Mouse (Mus musculus) limb, embryonic 12.5 days (tissue): ENCODE data around the gene Spata2. TPM values are rescaled to one million over a fixed set of nuclear protein-coding genes. Genes with fewer than 3 reads are reported as not detected.

Source experiments
- ATAC-seq: fragments of 200-750 bp; cut with Nextera tagmentation; 2 replicates; pipeline ENCODE4 v1.8.0; 2017; ENCODE audit warnings: low read depth, moderate TSS enrichment; ENCODE audit not compliant: insufficient number of reproducible peaks, insufficient read depth, low FRiP score, low TSS enrichment
- H3K27ac ChIP-seq: fragments of 300-500 bp; sonication (generic); 2 replicates; pipeline ENCODE4 v1.5.1; 2016; ENCODE audit warnings: mild to moderate bottlenecking, moderate library complexity
- H3K27me3 ChIP-seq: fragments of 300-500 bp; sonication (generic); 2 replicates; pipeline ENCODE4 v1.6.1; 2016; ENCODE audit warnings: mild to moderate bottlenecking, moderate library complexity
- H3K36me3 ChIP-seq: fragments of 300-500 bp; sonication (generic); 2 replicates; pipeline ENCODE4 v1.6.1; 2016; ENCODE audit warnings: mild to moderate bottlenecking, moderate library complexity
- H3K4me1 ChIP-seq: fragments of 300-500 bp; sonication (generic); replicated peaks from 2 replicates; pipeline ENCODE4 v1.6.1; 2016
- H3K4me2 ChIP-seq: fragments of 300-500 bp; sonication (generic); 2 replicates; pipeline ENCODE4 v1.6.1; 2016; ENCODE audit warnings: mild to moderate bottlenecking, moderate library complexity
- H3K4me3 ChIP-seq: fragments of 300-500 bp; sonication (generic); replicated peaks from 2 replicates; pipeline ENCODE4 v1.5.1; 2016; ENCODE audit warnings: mild to moderate bottlenecking
- H3K9ac ChIP-seq: fragments of 300-500 bp; sonication (generic); replicated peaks from 2 replicates; pipeline ENCODE4 v1.6.1; 2016; ENCODE audit warnings: mild to moderate bottlenecking, moderate library complexity
- H3K9me3 ChIP-seq: fragments of 300-500 bp; sonication (generic); 2 replicates; pipeline ENCODE4 v1.6.1; 2016; ENCODE audit warnings: mild to moderate bottlenecking, moderate library complexity
- WGBS: fragments of 180-500 bp; shearing (Covaris S2); methylation state at CpG from one replicate; pipeline ENCODE4 v1.1.7; 2016; 5-methylcytosine and 5-hydroxymethylcytosine counted together
- polyA plus RNA-seq: library from polyadenylated mRNA; unstranded; fragments of >200 nt; fragmentation: Nextera tagmentation; extraction: Ambion mirVana; gene quantifications from 2 replicates; pipeline ENCODE4 v1.2.1, GENCODE M21; 2016

The Spata2 gene
- polyA plus RNA-seq, 1 experiment from 2014 or later: 14.9 TPM

DNA sequence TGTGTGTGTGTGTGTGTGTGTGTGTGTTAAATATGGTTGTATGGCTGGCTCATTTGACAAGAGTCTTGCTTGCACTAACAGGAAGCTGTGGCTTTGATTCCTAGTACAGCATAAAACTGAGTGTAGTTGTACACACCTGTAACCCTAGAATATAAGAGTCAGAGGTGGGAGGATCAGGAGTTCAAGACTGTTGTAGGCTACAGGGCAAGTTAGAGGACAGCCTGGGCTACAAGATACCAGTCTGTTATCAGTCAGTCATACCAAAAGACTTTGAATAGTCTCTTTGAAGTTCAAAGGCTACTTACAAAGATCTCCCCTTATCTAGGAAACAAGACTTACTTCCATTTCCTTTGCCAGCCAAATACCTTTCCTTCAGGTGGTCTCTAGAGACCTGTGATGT, 41.2 kb upstream of the Spata2 start:
- Histone ChIP-seq H3K4me2 (no peak overlapping the region), H3K9ac (no peak overlapping the region), H3K4me1 (peaks cover 14% of the 10 kb centered on the region), H3K36me3 (no peaks in the 10 kb centered on the region), H3K4me3 (no peak overlapping the region), H3K27ac (no peak overlapping the region), H3K9me3 (no peaks in the 10 kb centered on the region), H3K27me3 (peaks cover 32% of the 10 kb centered on the region)
- no peak for ATAC-seq

DNA sequence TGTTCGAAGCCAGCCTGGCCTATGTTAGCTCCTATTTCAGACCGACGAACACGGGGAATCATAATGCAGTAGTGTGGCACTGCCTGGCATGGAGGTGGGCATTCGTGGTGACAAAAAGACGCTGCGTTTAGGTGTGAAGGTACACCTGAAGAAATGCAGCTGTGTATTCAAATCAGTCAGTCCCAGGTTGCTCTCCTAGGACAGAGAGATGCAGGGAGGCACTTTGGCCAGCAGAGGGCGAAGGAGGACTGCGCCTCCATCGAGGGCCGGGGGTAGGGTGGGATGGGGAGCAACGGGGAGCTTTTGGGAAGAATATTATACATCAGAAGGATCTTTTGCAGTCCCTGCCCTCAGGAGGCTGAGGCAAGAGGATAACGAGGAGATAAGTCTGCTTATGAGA, 39.4 kb upstream of the Spata2 start:
- ATAC-seq: no peak
- Histone ChIP-seq H3K27me3 (peaks cover 24% of the 10 kb centered on the region), H3K4me3 (no peak overlapping the region), H3K4me2 (no peak overlapping the region), H3K27ac (no peak overlapping the region), H3K36me3 (no peaks in the 10 kb centered on the region), H3K4me1 (peaks cover 7% of the 10 kb centered on the region), H3K9ac (no peak overlapping the region), H3K9me3 (no peaks in the 10 kb centered on the region)
- WGBS: 21% methylated on average over 13 of the region's 13 CpGs

DNA sequence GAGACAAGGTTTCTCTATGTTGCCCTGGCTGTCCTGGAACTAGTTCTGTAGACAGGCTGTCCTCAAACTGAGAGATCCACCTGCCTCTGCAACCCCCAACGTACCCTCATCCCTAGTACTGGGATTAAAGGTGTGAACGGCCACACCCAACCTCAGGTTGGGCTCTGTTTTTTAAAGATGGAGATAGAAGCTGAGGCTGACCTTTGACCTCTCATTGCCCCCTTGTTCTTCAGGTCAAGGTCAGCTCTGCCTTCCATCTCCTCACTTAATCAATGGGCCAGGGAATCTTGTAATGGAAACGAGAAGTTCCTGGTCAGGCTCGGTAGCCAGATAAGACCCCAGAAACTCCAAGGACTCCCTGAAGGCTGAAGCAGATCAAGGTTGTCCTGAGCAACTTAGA, 37.8 kb upstream of the Spata2 start:
- H3K9ac ChIP-seq: no peak overlapping the region
- ATAC-seq: no peak
- 0 out of 2 replicates have a peak, but pooled peaks cover 4% of the 10 kb centered on the region for H3K4me1 ChIP-seq
- peaks cover 10% of the 10 kb centered on the region for H3K27me3 ChIP-seq
- no peak overlapping the region for H3K4me3 ChIP-seq
- no peak overlapping the region for H3K4me2 ChIP-seq
- no peaks in the 10 kb centered on the region for H3K9me3 ChIP-seq
- no peaks in the 10 kb centered on the region for H3K36me3 ChIP-seq
- 65% methylated on average over 4 of the region's 4 CpGs for WGBS
- no peak overlapping the region for H3K27ac ChIP-seq

DNA sequence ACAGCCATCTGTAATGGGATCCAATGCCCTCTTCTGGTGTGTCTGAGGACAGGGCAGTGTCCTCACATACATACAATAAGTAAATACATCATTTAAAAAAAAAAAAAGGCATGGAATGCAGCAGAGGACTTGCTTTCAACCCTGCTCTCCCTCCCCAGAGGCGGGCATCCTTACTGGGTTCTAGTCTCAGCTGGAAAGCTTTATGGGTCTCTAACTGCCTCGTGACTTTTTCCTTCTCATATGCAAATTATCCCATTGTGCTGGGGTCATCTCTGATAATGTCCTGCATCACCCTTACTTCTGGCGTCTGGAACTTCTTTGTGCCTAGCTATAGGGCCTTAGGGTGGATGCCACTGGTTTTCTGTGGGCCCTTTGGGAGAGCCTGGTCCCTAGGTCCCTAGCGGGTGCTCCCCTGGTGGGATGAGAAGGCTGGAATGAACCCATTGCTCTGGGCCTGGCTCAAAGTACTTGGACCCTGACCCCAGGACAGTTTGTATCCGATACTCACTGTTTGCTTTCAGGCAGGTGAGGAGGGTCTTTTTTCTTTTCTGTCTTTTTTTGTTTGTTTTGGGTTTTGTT, 37.3 kb upstream of the Spata2 start:
- Histone ChIP-seq H3K4me3 (no peak overlapping the region), H3K27ac (no peak overlapping the region), H3K4me1 (0 out of 2 replicates have a peak, but pooled peaks cover 4% of the 10 kb centered on the region), H3K36me3 (no peaks in the 10 kb centered on the region), H3K4me2 (no peak overlapping the region), H3K27me3 (peaks cover 7% of the 10 kb centered on the region), H3K9me3 (no peaks in the 10 kb centered on the region), H3K9ac (no peak overlapping the region)
- 47% methylated on average over 5 of the region's 5 CpGs for WGBS
- ATAC-seq: no peak

DNA sequence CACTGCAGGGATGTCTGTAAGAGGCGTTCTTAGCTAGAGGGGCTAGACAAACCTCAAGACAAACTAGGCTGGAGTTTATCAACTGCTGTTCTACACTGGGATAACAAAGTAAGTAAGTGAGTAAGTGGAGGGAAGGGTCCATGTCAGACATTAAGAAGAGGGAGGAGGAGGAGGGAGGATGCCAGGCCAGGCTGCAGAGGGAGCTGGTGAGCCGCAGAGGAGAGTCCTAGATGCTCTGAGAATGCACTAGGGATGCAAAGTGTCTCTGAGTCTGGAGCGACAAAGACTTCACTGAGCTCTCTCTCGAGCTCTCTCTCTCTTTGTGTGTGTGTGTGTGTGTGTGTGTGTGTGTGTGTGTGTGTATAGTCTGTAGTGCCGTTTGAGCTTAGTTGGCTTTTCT, 35.6 kb upstream of the Spata2 start:
- Histone ChIP-seq H3K27me3 (no peaks in the 10 kb centered on the region), H3K4me2 (no peak overlapping the region), H3K36me3 (no peaks in the 10 kb centered on the region), H3K4me1 (0 out of 2 replicates have a peak, but pooled peaks cover 4% of the 10 kb centered on the region), H3K9me3 (no peaks in the 10 kb centered on the region), H3K4me3 (no peak overlapping the region), H3K27ac (no peak overlapping the region), H3K9ac (no peak overlapping the region)
- no peak for ATAC-seq
- WGBS: 13% methylated on average over 5 of the region's 5 CpGs

DNA sequence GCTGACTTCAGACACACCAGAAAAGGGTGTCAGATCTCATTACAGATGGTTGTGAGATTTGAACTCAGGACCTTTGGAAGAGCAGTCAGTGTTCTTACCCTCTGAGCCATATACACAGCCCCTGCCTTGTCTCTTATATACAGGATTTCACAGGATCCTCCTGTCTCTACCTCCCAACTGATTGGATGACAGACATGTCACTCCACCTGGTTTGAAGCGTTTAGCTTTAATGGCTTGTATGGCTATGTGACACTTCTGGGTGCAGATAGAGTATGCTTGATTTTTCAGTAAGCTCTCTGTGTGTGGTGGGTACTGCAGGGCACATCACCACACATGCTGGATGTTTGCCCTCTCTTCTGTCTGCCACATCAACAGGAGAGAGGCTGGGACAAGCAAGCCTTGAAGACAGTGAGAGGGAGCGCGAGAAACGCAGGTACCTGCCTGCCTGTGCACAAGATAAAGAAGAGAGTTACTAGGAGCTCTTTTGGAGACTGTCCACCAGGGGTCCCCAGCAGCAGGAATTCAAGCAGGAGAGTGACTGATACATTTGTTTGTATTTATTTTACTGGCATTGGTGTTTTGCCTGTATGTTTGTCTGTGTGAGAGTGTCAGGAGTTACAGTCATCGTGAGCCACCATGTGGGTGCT, 27.0 kb upstream of the Spata2 start:
- no peak overlapping the region for H3K27ac ChIP-seq
- no peak for ATAC-seq
- H3K4me1 ChIP-seq: no peaks in the 10 kb centered on the region
- H3K9me3 ChIP-seq: no peaks in the 10 kb centered on the region
- no peak overlapping the region for H3K9ac ChIP-seq
- H3K36me3 ChIP-seq: peaks cover 53% of the 10 kb centered on the region
- H3K4me2 ChIP-seq: no peak overlapping the region
- 72% methylated on average over 5 of the region's 5 CpGs for WGBS
- no peak overlapping the region for H3K4me3 ChIP-seq
- H3K27me3 ChIP-seq: no peaks in the 10 kb centered on the region

DNA sequence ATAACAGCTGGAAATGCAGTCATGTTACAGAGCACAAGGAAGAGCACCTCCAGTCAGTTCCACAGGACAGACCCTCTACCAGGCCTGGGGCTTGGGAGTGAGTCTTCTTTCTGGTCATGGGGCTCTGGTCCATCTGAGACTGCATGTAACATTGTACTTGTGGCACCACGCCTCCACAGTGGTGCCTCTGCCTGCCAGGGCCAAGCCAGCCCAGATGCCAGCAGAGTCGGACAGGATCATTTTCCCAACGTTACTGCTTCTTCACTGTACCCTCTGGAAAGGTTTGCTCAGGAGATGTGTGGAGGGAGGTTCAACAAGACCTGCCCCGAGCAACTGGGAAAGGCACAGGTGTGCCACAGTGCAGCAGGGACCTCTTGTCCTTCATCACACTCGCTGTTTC, 23.0 kb upstream of the Spata2 start:
- WGBS: 90% methylated on average over 5 of the region's 5 CpGs
- Histone ChIP-seq H3K9me3 (no peaks in the 10 kb centered on the region), H3K9ac (no peak overlapping the region), H3K27ac (no peak overlapping the region), H3K4me2 (no peak overlapping the region), H3K4me3 (no peak overlapping the region), H3K4me1 (no peaks in the 10 kb centered on the region), H3K36me3 (peaks cover 94% of the 10 kb centered on the region), H3K27me3 (no peaks in the 10 kb centered on the region)
- no peak for ATAC-seq

DNA sequence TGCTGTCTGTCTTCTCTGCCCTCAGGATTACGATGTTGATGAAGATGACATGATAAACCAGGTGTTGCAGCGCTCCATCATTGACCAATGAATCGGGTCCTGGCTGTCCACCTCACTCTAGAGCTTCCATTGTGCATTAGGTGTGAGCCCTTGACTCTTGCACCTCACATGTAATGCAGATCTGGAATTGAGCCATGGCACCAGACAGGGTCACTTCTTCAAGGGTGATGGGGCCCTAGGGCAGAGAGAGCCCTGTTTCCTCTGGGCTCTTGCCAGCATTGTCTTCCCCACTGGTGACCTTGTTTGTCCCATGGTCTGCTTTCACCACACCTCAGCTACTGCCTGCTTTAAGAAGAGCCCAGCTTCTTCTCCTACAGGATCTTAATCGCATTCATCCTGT, 22.0 kb upstream of the Spata2 start:
- no peak overlapping the region for H3K27ac ChIP-seq
- peaks cover 96% of the 10 kb centered on the region for H3K36me3 ChIP-seq
- H3K4me3 ChIP-seq: no peak overlapping the region
- no peaks in the 10 kb centered on the region for H3K4me1 ChIP-seq
- H3K9ac ChIP-seq: no peak overlapping the region
- H3K27me3 ChIP-seq: no peaks in the 10 kb centered on the region
- no peak for ATAC-seq
- no peaks in the 10 kb centered on the region for H3K9me3 ChIP-seq
- 93% methylated on average over 4 of the region's 4 CpGs for WGBS
- no peak overlapping the region for H3K4me2 ChIP-seq

DNA sequence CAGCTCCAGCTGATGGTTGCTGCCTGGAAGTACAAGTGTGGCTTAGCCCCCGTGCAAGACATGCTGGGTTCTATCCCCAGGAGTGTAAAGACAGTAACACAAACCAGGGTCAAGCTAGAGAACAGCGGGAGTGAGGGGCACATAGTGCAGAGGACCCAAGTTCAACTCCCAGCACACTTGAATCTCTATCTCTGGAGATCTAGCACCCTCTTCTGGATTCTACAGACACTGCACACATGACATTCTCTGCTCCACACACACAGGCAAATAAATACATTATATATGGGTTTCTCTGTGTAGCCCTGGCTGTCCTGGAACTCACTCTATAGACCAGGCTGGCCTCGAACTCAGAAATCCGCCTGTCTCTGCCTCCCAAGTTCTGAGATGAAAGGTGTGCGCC, 20.3 kb upstream of the Spata2 start:
- H3K4me1 ChIP-seq: no peaks in the 10 kb centered on the region
- peaks cover 99% of the 10 kb centered on the region for H3K36me3 ChIP-seq
- H3K4me3 ChIP-seq: no peak overlapping the region
- no peak overlapping the region for H3K27ac ChIP-seq
- H3K9ac ChIP-seq: no peak overlapping the region
- no peaks in the 10 kb centered on the region for H3K9me3 ChIP-seq
- WGBS: 95% methylated on average over 5 of the region's 5 CpGs
- H3K27me3 ChIP-seq: no peaks in the 10 kb centered on the region
- no peak for ATAC-seq
- H3K4me2 ChIP-seq: no peak overlapping the region

DNA sequence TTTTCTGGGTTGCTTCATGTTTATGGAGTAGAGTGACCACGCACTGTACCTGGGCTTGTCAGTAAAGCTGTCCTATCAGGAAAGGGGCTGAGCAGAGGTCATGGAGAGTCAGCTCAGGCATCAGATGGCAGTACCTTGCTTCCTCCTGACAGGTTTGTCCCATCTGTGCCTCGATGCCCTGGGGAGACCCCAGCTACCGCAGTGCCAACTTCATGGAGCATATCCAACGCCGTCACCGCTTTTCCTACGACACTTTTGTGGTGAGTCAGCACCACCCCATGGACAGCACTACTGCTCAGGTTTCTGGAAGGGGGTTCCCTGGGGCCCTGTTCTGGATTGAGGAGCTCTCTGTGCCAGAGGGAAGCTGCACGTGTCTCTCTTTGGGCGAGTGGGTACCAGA, 19.7 kb upstream of the Spata2 start:
- Histone ChIP-seq H3K4me3 (no peak overlapping the region), H3K9me3 (no peaks in the 10 kb centered on the region), H3K4me2 (no peak overlapping the region), H3K27me3 (no peaks in the 10 kb centered on the region), H3K4me1 (no peaks in the 10 kb centered on the region), H3K9ac (no peak overlapping the region), H3K27ac (no peak overlapping the region), H3K36me3 (peaks cover 99% of the 10 kb centered on the region)
- no peak for ATAC-seq
- 94% methylated on average over 9 of the region's 9 CpGs for WGBS

DNA sequence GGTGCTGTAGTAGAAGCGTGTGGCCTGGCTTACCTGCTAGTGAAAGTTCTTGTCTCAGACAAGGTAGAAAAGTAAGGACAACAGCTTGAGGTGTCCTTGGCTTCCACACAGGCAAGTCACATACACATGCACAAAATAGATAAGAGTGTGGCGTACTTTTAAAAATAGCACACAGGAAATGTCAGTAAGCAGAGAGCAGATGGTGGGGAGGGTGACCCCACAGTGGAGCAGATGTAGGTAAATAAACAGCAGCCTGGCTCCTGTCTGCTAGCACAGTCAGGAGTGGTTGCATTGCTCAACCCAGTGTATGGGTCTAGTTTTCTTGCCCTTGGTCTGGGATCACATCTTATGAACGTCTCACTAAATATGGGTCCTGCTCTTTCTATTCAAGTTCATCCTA, 17.8 kb upstream of the Spata2 start:
- Histone ChIP-seq H3K27me3 (no peaks in the 10 kb centered on the region), H3K4me3 (no peak overlapping the region), H3K9me3 (no peaks in the 10 kb centered on the region), H3K36me3 (peaks cover 94% of the 10 kb centered on the region), H3K9ac (0 out of 2 replicates have a peak overlapping the region, but pooled peaks have one; percentile 8), H3K4me2 (no peak overlapping the region), H3K27ac (no peak overlapping the region), H3K4me1 (peaks cover 15% of the 10 kb centered on the region)
- WGBS: 95% methylated on average over 3 of the region's 3 CpGs
- ATAC-seq: no peak

DNA sequence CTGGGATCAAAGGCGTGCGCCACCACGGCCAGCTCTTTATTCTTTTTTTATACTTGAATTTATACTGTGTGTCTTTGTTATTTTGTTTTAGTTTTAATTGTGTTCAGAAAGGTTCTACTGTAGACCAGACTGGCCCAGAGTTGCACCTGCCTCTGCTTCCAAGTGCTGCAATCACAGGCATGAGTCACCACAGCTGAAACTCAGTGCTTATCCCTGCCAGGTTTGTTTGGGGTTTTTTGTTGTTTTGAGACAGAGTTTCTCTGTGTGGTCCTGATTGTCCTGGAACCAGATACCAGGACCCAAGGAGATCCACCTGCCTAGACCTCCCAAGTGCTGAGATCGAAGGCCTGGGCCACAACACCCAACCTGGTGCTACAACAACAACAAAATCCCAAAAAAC, 15.9 kb upstream of the Spata2 start:
- Histone ChIP-seq H3K36me3 (peaks cover 75% of the 10 kb centered on the region), H3K27me3 (no peaks in the 10 kb centered on the region), H3K4me3 (no peak overlapping the region), H3K4me1 (peaks cover 30% of the 10 kb centered on the region), H3K27ac (no peak overlapping the region), H3K9ac (no peak overlapping the region), H3K4me2 (no peak overlapping the region), H3K9me3 (no peaks in the 10 kb centered on the region)
- no peak for ATAC-seq
- WGBS: 94% methylated on average over 4 of the region's 4 CpGs
